ENCODE assay signal across 27 mouse cellular contexts in genomic region chr10:89883561-89883960, GRCm38 (mm10). TPM values are rescaled to one million over a fixed set of nuclear protein-coding genes. Genes with fewer than 3 reads are reported as not detected.
DNase-seq lines count a peak whose midpoint lies in the region; ATAC-seq and TF ChIP-seq lines count a peak whose summit lies in the region.
"Had no signal": no experiment of that assay in that cellular context is flagged by ENCODE, and none has a peak within 500 bp of the region (broad histone marks: within the 10 kb centered on the region; RNA-seq: fewer than 3 reads in every experiment).

No protein-coding gene starts in this region.

- dilution Hi-C loops in CH12.LX (cut with MboI; ENCODE audit: extremely low pct_ligation_motif_present, extremely low pct_unique_long_range_greater_than_20kb, low sequenced_read_pairs): no loop called here

- TF ChIP-seq CTCF in CH12.LX (conservative IDR thresholded peaks at IDR 0.05 in 1 of 2, IDR thresholded peaks at IDR 0.05 in 1 of 2; ENCODE audit: low read depth in 2 of 2, low read length in 2 of 2): no peak

- H3K9me3 ChIP-seq in CH12.LX (replicated peaks; ENCODE audit: low read length): no peaks in the 10 kb centered on the region
- H3K9me3 ChIP-seq: embryonic facial prominence, embryonic 12.5 days; embryonic facial prominence, embryonic 15.5 days; G1E; heart, embryonic 12.5 days; heart, embryonic 15.5 days; hindbrain, embryonic 10.5 days had no signal

- no peaks in the 10 kb centered on the region for H3K36me3 ChIP-seq in CH12.LX (replicated peaks in 1 of 2; ENCODE audit: control insufficient read depth in 1 of 2, insufficient read depth in 1 of 2, low read length in 1 of 2)
- H3K36me3 ChIP-seq in myocyte (ENCODE audit: control insufficient read depth, insufficient read depth): no peaks in the 10 kb centered on the region
- H3K36me3 ChIP-seq: embryonic facial prominence, embryonic 12.5 days; embryonic facial prominence, embryonic 15.5 days; G1E; heart, embryonic 12.5 days; heart, embryonic 15.5 days; hindbrain, embryonic 10.5 days had no signal

- in situ Hi-C loops in CH12.LX (cut with MboI; ENCODE audit: low pct_ligation_motif_present, low pct_unique_long_range_greater_than_20kb, low sequenced_read_pairs): no loop called here

- peaks cover 0 to 5% of the 10 kb centered on the region in 2 experiments; a peak in 2 of 4 replicates for H3K4me1 ChIP-seq in CH12.LX (ENCODE audit: control insufficient read depth in 1 of 2, insufficient read depth in 2 of 2)
- H3K4me1 ChIP-seq: embryonic facial prominence, embryonic 12.5 days; embryonic facial prominence, embryonic 15.5 days; heart, embryonic 12.5 days; heart, embryonic 15.5 days; hindbrain, embryonic 10.5 days had no signal

- no peaks in the 10 kb centered on the region for H3K27me3 ChIP-seq in CH12.LX (replicated peaks)
- peaks cover 12% of the 10 kb centered on the region for H3K27me3 ChIP-seq in myocyte (ENCODE audit: control insufficient read depth, insufficient read depth, insufficient read length)
- H3K27me3 ChIP-seq: embryonic facial prominence, embryonic 12.5 days; embryonic facial prominence, embryonic 15.5 days; heart, embryonic 15.5 days had no signal

- peak; percentile 96 for ATAC-seq in granulocyte monocyte progenitor cell, adult 5-6 weeks (replicated peaks; ENCODE audit: poor library complexity, severe bottlenecking)
- ATAC-seq: forebrain, embryonic 14.5 days; forebrain, postnatal 0 days; Patski had no signal

- no peak overlapping the region for H3ac ChIP-seq in myocyte (ENCODE audit: control insufficient read depth, insufficient read length)

- H3K27ac ChIP-seq in CH12.LX (ENCODE audit: insufficient read depth, low read depth): no peak overlapping the region
- H3K27ac ChIP-seq: embryonic facial prominence, embryonic 12.5 days; embryonic facial prominence, embryonic 15.5 days; heart, embryonic 15.5 days; hindbrain, embryonic 10.5 days; hindbrain, embryonic 14.5 days had no signal

- DNase-seq in A20 (ENCODE audit: low read depth, low spot score): peak; percentile 54
- peak; percentile 55 for DNase-seq in CH12.LX (ENCODE audit: extremely low read depth)
- no peak for DNase-seq in thymus, postnatal 10 days (ENCODE audit: low spot score in 2 of 2)
- no peak for DNase-seq in spleen, adult 18-20 months
- no peak for DNase-seq in urinary bladder, adult 18-20 months (ENCODE audit: low spot score in 2 of 2)
- DNase-seq: adrenal gland, postnatal 10 days; adrenal gland, postnatal 36 days; cerebellum, adult 11 months; cerebellum, adult 8-10 months; cerebellum, postnatal 10 days; forebrain, postnatal 0 days; gastrocnemius, postnatal 10 days; heart, adult 18-20 months; heart, postnatal 10 days; heart, postnatal 36 days; kidney, adult 11 months had no signal

- TF ChIP-seq EP300 in CH12.LX (IDR thresholded peaks at IDR 0.05; ENCODE audit: low read length): 0 out of 2 replicates have a peak, but pooled peaks have one; percentile 27

- H3K9ac ChIP-seq in CH12.LX (ENCODE audit: insufficient read depth, low read depth): peak overlapping the region; percentile 1; the same call in 1 of the 2 replicates
- H3K9ac ChIP-seq: embryonic facial prominence, embryonic 12.5 days; embryonic facial prominence, embryonic 15.5 days; forebrain, postnatal 0 days; heart, embryonic 12.5 days; heart, embryonic 15.5 days; hindbrain, embryonic 14.5 days had no signal

- H3K79me2 ChIP-seq in CH12.LX (replicated peaks; ENCODE audit: control insufficient read depth, extremely low read depth, insufficient read depth, poor library complexity, severe bottlenecking) (no peaks in the 10 kb centered on the region), myocyte (ENCODE audit: control insufficient read depth, insufficient read depth) (no peaks in the 10 kb centered on the region)

- TF ChIP-seq RAD21 in CH12.LX (IDR thresholded peaks at IDR 0.05; ENCODE audit: low read depth, low read length): no peak

- H3K4me2 ChIP-seq in CH12.LX (ENCODE audit: insufficient read depth, low read depth, poor library complexity, severe bottlenecking): peak overlapping the region; percentile 41
- peak overlapping the region; percentile 24 for H3K4me2 ChIP-seq in myocyte (ENCODE audit: low read depth)
- H3K4me2 ChIP-seq: embryonic facial prominence, embryonic 12.5 days; embryonic facial prominence, embryonic 15.5 days; heart, embryonic 12.5 days; heart, embryonic 15.5 days; hindbrain, embryonic 14.5 days had no signal

- H3K4me3 ChIP-seq in CH12.LX (replicated peaks in 1 of 3; ENCODE audit: low read depth in 2 of 3, low read length in 2 of 3, poor library complexity in 1 of 3) (peak overlapping the region; percentile 13 to 32 (median 22)), myocyte (no peak overlapping the region)
- H3K4me3 ChIP-seq: embryonic facial prominence, embryonic 12.5 days; embryonic facial prominence, embryonic 15.5 days; heart, embryonic 12.5 days; heart, embryonic 15.5 days; hindbrain, embryonic 10.5 days had no signal

- TF ChIP-seq POLR2A in CH12.LX (IDR thresholded peaks at IDR 0.05; ENCODE audit: low read depth, low read length): no peak
- no peak for TF ChIP-seq POLR2A in myocyte (IDR thresholded peaks at IDR 0.05; ENCODE audit: insufficient read length, low read depth)

TF ChIP-seq in CH12.LX, 34 proteins besides CTCF, POLR2A, EP300 and RAD21:
- TF ChIP-seq POLR2AphosphoS2 (IDR thresholded peaks at IDR 0.05; ENCODE audit: low read depth, low read length): no peak
- no peak; the same call in 1 of the 2 replicates for TF ChIP-seq ZNF384 (IDR thresholded peaks at IDR 0.05; ENCODE audit: low read depth, low read length)
- peak; percentile 58; the same call in 1 of the 2 replicates for TF ChIP-seq IRF4 (IDR thresholded peaks at IDR 0.05; ENCODE audit: low read depth, low read length)
TF ChIP-seq in CH12.LX: peak in this region for 1.

TF ChIP-seq in myocyte, 11 proteins besides CTCF, POLR2A, EP300 and RAD21:
- TF ChIP-seq MYOD1 (IDR thresholded peaks at IDR 0.05; ENCODE audit: control insufficient read depth in 1 of 3, insufficient read length in 2 of 3, low read depth in 2 of 3) (no peak), MAX (IDR thresholded peaks at IDR 0.05; ENCODE audit: low read depth) (no peak), POLR2AphosphoS2 (IDR thresholded peaks at IDR 0.05; ENCODE audit: insufficient read length, low read depth) (no peak)
TF ChIP-seq in myocyte: peak in this region for 0.

RNA-seq across cellular contexts. Expression of gene Anks1b, which starts 10.3 kb away (rescaled TPM):
- total RNA-seq in CH12.LX (2012; rRNA removed) (0.17 TPM in 1 of 2 replicates, not detected in the other), CH12.LX (2014; rRNA removed) (not detected in 2 replicates)
- polyA plus RNA-seq in CH12.LX (2012; ENCODE audit: insufficient read length, low read depth) (not detected in 2 replicates), myocyte (2012; fragmentation: generic; extraction: Trizol) (0.13 TPM)
- total RNA-seq in granulocyte monocyte progenitor cell, adult 5-6 weeks (2014; fragmentation: Nextera tagmentation): not detected in 2 replicates
- total RNA-seq in granulocyte monocyte progenitor cell, adult 5-6 weeks (2017): not detected in 2 replicates
- polyA plus RNA-seq: G1E had no signal

Comparison
In these comparisons a context has a peak if more than half of its experiments do, and no peak if none do; other contexts are left out.
1. DNase-seq: peak in A20 (single experiment) and CH12.LX (single experiment); none in thymus, postnatal 10 days (0 of 2), spleen, adult 18-20 months (0 of 2) and urinary bladder, adult 18-20 months (0 of 2).